Mouse (Mus musculus) embryo, embryonic 10.5 days (tissue): ENCODE results near the gene Dnah7c.
"Not testable (repeated sequence)": the region's sequence is repeated elsewhere in the genome, so short reads cannot be mapped to it uniquely, and the experiment has no call there.

ENCODE experiments used
- DNase-seq: peaks from one replicate; pipeline ENCODE4 v3.0.0-alpha.2; 2015; ENCODE audit warnings: low spot score

The Dnah7c gene

DNA sequence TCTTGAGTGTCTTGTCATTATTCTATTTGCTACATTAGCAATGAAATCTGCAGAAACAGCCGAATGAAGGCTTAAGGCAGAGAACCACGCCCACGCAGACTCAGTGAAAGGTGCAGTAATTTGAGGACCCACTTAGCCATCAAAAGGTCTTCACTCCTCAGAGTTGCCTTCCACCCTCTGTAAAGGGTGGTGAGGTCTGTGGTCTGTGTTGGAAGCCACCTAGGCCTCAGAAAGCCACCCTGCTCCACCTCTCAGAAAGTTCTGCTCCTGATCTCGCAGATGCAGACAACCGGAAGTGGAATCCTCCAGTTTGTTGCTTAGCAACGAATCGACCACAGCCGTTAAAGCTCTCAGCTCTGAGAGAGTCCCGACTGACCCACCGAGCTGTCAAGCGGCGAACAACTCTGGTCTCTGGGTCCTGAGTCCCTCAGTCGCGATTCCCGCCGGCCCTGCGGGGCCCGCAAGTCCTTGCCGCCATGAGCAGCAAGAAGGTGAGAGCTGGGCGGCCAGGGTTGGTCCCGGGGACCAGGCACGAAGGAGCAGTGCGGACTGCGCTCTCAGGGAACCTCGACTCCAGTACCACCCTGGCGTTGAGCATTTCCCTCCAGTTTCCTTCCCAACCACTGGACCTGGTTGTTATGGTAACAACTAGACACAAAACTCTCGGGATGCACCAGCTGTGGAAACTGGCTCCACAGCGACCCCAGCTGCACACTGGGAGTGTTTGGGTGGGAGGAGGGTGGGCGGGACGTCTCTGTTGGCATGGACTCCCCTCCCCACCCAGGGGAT lies at the start of gene Dnah7c:
Gene Dnah7c (plus strand): TSS at position 456 of the 789 bp plus-strand sequence.
- peak; percentile 74 for DNase-seq

DNA sequence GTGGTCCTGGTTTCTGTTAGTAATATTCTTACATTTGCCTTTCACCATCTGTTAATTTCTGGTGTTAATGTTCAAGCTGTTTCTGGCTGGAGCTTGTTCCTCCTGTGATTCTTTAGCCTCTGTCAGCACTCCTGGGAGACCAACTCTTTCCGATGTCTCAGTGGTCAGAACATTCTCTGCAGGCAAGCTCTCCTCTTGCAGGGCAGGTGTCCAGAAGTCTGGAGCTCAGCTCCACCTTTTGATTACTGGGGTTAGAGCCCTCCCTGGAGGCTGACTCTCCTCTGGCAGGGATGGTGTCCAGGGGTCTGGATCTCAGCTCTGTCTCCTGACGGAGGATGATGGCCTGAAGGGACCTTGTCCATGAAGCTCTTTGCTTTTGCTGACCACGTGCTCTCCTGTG lies 44.8 kb upstream of the Dnah7c start:
- DNase-seq: not testable (repeated sequence)

DNA sequence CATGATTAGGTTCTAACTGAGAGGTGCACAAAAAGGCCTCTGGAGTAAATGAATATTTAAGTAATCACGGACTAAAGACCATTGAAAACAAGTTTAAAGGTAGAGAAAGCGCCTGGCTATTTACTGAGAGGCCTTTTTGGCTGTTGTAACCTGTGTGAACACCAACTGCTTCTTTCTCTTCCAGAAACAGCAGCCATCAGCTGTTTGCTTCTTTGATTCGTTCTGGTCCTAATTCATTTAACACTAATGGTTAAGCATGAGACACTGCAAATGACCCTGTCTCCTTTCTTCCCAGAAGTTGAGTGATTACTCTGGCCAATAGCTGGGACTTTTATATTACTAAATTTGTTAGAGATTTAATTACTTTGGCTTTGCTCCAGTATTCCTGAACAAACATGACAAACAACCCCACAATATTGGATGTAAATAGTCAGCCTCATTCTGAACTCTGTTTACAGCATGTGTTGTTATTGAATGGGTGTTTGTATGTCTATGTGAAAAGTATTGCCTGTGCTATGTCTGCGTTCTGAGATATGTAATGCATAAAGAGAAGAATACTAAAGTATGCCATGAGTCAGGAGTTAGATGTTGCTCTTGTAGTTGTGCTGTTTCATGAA lies 30.6 kb upstream of the Dnah7c start:
- not testable (repeated sequence) for DNase-seq

DNA sequence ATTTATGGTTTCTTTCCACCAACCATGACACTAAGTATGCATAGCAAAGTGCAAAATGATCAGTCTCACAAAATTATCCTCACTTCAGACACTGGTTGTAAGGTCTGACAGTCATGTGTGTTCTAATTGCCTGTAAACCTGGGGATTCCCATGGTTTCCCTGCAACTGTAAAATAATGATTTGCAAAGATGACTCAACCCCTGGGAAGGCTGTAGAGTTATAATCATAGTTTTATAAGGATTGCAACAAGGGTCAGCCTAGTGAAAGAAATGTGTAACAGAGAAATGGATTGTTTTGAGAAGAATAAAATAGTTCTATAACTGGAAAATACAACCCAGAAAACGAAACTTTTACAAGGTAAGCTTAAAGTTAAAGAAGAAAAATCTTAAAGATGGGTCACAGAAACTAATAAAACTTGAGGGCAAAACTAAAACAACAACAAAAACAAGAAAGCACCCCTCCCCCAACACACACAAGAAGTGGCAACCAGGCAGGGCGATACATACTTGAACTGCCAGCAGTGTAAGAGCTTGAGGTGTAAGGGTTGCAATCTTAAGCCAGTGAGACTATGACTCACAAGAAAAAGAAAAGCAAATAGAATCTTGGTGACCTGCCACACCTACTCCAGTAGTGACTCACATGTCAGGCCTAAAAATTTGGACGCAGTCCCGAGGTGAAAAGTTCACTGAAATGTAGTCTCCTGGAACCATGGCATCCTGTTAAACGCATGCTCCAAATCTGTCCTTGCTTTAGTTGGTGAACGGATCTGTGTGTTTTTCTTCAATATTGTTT lies 16.9 kb upstream of the Dnah7c start:
- DNase-seq: no peak

DNA sequence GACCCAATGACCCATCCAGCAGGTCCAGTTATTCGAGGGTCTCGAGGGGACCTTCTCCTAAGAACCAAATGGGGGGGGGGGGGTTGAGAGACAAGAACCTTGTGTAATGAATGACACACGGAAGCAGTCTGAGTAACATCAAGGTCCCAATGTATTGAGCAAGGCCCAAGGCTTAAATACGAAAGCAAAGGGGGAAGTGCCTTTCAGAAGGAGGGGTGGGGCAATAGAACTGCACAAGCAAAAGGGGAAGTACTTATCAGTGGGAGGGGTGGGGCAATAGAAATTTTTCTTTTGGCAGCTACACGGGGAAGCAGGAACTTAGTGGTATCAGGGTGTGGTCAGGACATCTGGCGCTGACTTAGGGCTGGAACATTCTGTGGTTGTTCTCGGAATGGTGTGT lies 10.6 kb upstream of the Dnah7c start:
- DNase-seq: not testable (repeated sequence)

DNA sequence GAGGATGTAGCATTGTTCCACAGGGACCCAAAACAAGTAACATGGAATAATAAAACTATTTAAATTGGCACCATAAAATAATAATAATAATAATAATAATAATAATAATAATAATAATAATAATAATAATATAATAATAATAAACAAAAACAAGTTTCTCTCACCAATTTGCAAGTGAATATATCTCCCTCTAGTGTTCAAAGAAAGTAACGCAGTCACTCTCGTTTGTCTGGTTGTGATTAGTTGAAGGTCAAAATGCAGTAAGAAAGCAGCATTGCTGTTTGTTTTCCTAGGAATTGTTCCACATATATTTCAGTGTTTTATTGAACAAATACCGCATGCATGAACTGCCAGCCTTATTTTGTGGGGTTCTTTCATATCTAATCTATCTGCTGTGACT lies 8.4 kb upstream of the Dnah7c start:
- peak; percentile 77 for DNase-seq

DNA sequence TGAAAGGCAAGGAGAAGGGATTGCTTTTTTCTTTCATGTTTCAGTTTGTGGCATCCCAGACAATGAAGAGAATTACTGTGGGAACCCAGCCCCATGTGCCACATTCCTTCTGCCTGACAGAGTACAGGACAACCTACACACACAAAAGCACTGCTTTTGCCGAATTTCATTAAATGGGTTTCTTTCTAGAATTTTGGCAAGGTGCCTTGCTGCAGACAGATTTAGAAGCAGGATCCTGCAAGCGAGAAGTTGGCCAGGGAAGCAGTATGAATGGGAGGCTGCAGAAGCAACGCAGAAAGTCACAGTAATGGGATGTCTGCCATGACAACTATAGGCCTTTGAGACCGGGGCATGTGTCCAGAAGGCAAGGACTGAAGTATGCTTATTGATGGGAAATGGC lies 6.4 kb upstream of the Dnah7c start:
- not testable (repeated sequence) for DNase-seq

DNA sequence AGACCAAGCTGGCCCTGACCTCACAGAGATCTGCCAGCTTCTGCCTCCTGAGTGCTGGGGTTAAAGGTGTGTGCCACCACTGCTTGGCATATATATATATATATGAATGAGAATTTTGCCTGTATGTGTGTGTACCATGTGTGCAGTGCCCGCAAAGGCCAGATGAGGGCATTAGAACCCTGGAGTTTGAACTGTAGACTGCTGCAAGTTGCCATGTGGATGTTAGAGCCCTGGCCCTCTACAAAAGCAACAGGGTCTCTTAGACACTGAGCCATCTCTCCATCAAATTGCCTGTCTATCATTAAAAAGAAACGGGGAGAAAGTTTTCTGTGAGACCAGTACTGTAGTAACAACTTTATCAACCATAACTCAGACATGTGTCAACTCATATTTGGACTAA lies 3.0 kb downstream of the Dnah7c start:
- peak; percentile 23 for DNase-seq

DNA sequence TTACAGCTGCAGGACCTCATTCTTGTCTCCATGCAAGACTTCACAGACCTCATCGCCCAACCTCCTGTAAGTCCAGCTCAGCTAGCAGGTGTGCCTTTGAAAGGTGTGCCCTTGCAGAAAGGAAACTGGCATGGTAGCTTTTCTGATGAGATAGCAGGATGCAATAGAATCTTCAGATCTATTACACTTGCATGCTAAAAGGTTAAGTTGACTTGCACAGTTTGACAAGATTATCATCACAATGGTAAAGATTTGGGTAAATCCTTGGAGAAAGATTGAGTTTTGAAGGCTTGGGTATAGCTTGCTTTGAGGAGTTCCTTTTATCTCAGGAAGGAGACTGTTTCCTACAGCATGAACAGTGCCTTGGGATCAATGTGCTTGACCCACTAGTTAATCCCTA lies 89.3 kb downstream of the Dnah7c start:
- DNase-seq: not testable (repeated sequence)

DNA sequence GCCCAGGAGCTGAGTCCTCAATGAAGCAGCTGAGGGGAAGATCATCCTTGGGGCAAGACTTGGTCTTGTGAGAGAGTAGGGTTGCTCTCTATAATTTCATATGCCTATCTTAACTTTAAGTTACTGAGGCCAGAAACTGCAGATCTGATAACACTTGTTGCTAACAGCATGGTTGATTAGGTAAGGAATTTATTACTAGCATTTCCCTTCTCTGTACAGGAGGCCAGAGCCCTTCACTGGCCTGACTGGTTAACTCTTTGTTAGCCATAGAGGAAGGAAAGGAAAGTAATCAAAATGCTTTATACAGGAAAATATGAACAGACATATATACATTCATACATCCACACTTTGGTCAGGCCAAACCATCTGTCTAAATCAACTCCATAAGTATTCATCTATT lies 95.6 kb downstream of the Dnah7c start:
- no peak for DNase-seq

DNA sequence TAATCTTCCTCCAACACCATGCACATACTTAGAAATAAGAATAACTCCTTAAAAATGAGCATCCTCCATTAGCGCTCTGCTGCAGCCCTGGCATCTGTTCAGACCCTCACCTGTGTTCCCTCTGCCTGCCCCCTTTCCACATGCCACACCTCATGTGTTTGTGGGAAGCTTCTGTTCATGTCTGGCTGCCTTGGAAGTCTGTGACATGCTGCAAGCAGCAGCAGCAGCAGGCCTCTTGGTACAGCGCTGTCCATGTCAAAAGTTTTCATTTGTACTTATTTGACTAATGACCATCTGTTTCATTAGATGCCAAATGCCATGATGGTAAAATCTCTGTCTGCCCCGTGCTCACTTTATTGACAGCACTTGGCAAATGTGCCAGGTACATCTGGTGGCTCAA lies 101.1 kb downstream of the Dnah7c start:
- DNase-seq: not testable (repeated sequence)

DNA sequence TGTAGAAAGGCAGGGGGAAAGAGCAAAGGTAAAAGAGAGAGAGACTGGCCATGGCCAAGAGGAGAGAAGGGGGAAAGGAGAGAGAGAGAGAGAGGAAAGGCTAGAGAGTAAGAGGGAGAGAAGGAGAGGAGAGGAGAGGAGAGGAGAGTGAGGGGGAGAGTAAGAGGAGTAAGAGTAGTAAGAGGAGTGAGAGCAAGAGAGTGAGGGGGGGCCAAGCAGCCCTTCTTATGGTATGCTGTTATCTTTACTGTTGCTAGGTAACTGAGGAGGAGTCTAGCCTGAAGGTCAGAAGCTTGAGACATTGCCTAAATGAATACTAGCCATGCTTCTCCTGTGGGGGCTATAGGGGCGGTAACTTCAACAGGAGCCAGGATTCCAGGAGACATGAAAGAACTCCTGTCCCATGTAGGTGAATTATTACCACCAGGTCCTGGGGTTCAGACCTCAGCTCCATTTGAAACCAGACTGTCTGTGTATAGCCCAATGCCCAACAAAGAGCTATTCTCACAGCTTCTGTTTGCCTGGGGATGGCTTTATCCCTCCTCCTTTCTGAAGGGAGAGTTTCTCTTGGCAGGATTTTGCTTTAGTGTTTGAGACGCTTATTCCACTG lies 119.5 kb downstream of the Dnah7c start:
- DNase-seq: peak; percentile 39

DNA sequence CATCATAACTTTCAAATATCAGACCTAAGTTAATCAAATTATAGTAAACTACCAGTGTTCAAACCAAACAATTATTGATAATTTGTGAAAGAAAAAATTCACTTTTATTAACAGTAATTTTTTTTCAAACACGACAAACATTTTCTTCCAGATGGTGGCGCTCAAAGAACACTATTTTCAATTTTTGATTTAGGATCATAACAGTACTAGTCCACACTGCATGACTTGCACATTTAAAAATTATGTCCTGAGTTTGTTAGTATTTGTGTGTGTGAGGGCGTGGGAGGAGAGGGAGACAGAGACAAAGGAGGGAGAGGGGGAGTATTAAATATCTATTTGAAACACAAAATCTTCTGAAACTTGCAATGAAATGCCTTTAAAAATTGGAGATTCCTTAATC lies 155.0 kb downstream of the Dnah7c start:
- peak; percentile 53 for DNase-seq

DNA sequence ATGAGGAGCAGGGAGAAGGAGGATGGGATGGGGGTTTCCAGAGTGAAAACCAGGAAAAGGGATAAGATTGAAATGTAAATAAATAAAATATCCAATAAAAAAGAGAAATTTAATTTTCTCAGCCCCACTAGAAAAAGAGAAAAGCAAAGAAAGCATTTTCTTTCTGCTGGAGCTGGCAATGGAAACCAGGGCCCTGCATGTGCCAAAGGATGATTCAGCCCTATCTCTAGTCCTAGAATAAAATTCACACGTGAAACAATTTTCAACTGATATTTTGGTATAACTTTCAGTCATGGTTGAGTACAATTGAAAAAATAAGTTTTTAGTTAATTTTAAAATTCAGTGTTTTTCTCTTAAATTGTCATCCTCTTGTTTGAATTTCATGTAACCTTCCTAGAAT lies 168.4 kb downstream of the Dnah7c start:
- not testable (repeated sequence) for DNase-seq

DNA sequence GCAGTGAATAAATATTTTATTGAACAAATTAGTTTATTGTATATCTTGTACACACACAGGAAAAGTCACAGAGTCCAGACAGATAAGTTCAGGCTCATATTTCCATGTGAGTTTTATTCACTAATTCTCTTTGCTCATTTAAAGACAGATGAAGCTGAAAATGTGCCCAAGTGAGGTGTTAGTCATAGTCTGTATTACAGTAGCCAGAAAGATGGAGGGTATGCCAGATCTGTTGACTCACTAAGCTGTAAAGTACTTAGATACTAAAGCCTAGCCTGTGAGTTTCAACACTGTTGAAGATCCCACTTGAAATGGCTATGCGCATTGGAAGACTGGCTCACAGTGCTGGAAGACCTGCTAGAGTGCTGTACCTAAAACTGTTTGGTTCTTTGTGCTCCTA lies 171.0 kb downstream of the Dnah7c start:
- not testable (repeated sequence) for DNase-seq

DNA sequence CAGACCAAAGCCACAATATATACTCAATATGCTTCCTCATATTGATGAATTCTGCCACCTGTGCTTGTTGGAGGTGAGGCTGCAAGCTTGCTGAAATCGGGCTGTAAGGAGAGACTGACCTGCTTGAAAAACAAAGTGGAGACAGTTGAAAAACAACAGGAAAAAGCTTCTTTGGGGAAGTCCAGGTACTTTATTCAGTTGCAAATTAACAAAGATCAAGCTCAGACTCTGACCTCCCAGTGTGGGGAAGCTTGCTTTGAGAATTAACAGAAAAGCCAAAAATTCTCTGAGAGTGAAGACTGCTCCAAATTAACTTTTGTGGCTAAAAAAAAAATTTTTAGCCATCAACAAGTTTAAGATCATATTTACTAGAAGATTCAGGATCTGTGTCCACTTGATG lies 194.9 kb downstream of the Dnah7c start:
- no peak for DNase-seq

- DNase-seq: not testable (repeated sequence)
These were observed 200.5 kb downstream of the Dnah7c start for GRCm38 (mm10) chr1:46625914-46626313.

DNA sequence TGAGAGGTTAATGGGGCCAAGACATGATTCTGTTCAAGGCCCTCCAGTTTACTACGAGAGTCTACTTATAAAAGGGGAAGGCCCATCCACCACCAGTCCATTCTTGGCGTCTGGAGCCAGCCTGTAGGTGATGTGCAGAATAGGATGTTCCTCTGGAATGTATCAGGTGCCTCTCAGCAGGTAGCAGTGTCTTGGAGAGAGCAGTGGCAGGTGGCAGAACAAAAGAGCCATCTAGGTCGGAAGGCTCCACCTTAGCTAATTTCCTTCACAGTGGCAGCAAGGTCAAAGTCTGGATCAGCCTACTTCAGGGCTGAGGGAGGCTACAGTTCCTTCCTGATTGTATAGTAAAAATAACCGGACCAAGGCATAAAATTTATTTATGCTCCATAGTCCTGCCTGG lies 224.4 kb downstream of the Dnah7c start:
- not testable (repeated sequence) for DNase-seq

DNA sequence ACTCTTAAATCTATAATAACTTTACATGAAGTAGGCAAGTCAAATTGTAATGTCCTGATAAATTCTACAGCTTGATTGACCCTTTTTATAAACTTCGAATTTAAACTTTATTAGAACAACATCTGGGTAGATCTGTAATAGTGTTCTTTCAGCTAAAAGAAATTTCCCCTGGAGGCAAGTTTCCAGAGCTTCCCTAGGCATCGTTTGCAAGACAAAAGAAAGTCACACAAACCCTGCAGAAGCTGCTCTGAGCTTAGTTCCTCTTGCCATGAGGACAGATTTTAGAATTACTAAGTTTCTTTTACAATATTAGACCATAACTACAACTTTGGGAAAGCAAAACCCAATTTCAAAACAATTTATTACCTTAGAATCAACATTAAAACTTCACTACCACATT lies 227.3 kb downstream of the Dnah7c start:
- DNase-seq: not testable (repeated sequence)

DNA sequence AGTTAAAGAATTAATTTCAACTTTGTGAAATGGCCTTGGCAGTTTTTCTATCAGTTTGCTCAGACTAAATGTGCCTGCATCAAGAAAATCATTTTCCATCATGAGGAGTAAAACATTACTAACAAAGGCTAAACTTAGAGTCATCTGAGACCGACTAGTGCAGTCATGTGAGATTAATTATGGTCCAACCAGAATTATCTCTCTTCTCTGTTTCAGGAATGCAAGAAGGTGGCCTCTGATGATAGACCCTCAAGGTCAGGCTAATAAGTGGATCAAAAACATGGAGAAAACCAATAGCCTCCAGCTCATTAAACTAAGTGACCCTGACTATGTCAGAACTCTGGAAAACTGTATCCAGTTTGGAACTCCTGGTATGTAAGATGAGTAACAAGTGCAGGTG lies 299.4 kb downstream of the Dnah7c start:
- not testable (repeated sequence) for DNase-seq

DNA sequence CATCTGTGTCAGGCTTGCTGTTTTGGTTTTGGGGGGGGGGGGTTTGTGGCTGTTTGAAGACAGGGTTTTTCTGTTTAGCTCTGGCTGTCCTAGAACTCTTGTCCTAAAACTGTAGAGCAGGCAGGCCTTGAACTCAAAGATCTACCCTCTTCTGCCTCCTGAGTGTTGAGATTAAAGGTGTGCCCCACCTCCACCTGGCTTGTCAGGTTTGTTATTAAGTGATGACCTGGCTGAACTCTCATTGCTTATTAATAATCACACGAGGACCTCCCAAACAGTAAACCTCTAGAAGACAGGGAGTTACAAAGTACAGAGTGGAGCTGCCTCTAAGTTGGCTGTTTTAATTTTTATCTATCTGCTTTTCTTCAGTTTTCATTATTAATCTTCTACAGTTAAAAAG lies 299.9 kb downstream of the Dnah7c start:
- no peak for DNase-seq

- not testable (repeated sequence) for DNase-seq
These were observed 300.3 kb downstream of the Dnah7c start for GRCm38 (mm10) chr1:46725719-46726118.
